Mouse (Mus musculus): Measurements from ENCODE around the gene Mef2a. TPM values are rescaled to one million over a fixed set of nuclear protein-coding genes. Genes with fewer than 3 reads are reported as not detected.
"Not testable (repeated sequence)": the region's sequence is repeated elsewhere in the genome, so short reads cannot be mapped to it uniquely, and the experiment has no call there.

Mef2a gene
- polyA plus RNA-seq, 1 experiment from 2014 or later = 38.4 TPM

DNA sequence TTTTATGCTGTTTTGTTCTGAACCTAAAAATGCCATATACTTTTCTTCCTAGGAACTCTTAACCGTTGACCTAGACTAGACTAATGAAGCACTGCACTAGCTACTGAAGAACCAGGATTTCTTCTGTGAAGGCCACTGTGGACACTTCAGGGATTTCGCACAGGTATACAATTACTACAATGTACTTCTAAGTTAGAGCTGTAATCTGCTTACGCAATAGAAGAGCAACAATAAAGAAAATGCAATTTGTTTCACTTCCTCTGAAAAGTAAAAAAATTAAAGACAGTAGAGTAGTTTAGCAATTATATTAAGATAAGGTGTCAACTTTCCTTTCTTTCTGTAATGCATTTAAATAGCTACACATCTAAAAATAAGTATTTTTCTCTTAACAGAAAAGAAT lies 65.6 kb downstream of the Mef2a start:
- no peaks in the 10 kb centered on the region for H3K9me3 ChIP-seq
- WGBS = 93% methylated on average over 3 of the region's 3 CpGs
- H3K4me2 ChIP-seq = no peak overlapping the region
- no peak overlapping the region for H3K4me3 ChIP-seq
- peaks cover 13% of the 10 kb centered on the region for H3K36me3 ChIP-seq
- H3K4me1 ChIP-seq = no peaks in the 10 kb centered on the region
- ATAC-seq (ENCODE audit: insufficient number of reproducible peaks, insufficient read depth, low FRiP score, low TSS enrichment, low read depth) = no peak
- H3K9ac ChIP-seq = no peak overlapping the region
- no peaks in the 10 kb centered on the region for H3K27me3 ChIP-seq
- no peak overlapping the region for H3K27ac ChIP-seq

DNA sequence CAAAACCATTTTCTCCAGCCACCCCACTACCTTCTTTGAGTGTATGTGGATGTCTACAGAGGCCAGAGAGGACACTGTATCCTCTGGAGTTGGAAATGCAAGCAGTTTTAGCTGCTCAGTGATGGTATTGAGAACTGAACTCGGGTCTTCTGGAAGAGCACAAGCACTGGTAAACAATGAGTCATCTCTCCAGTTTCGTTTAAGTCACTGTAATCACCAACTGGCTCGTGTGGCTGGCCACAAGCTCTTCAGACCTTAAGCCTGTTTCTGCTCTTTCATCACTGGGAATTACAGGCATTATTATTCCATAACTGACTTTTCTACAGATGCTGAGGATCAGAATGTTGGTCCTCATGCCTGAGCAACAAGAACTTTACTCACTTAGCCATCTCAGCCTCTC lies 67.7 kb downstream of the Mef2a start:
- Histone ChIP-seq H3K9ac (no peak overlapping the region), H3K4me3 (no peak overlapping the region), H3K9me3 (no peaks in the 10 kb centered on the region), H3K4me1 (no peaks in the 10 kb centered on the region), H3K27ac (no peak overlapping the region), H3K36me3 (peaks cover 9% of the 10 kb centered on the region), H3K27me3 (no peaks in the 10 kb centered on the region), H3K4me2 (no peak overlapping the region)
- ATAC-seq (ENCODE audit: insufficient number of reproducible peaks, insufficient read depth, low FRiP score, low TSS enrichment, low read depth) = no peak
- 89% methylated on average over 3 of the region's 3 CpGs for WGBS

DNA sequence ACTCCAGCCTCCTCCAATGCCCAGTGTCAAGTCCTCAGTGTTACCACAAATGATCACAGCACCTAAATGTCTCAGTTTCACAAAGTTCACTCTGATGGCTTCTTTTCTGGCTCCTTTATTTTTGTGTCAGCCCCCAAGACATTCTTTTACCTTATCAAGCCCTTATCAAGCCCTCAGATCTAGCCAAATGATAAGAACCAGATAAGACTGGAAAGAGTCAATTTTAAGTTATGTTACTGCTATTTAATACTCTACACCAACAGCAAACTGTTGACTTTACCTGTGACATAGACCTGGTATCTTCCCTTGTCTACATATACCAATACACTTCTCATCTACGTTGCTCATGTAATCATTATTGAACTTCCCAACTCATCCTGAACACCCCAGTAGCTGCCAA lies 76.2 kb downstream of the Mef2a start:
- 89% methylated on average over 1 of the region's 1 CpGs for WGBS
- ATAC-seq (ENCODE audit: insufficient number of reproducible peaks, insufficient read depth, low FRiP score, low TSS enrichment, low read depth) = no peak

DNA sequence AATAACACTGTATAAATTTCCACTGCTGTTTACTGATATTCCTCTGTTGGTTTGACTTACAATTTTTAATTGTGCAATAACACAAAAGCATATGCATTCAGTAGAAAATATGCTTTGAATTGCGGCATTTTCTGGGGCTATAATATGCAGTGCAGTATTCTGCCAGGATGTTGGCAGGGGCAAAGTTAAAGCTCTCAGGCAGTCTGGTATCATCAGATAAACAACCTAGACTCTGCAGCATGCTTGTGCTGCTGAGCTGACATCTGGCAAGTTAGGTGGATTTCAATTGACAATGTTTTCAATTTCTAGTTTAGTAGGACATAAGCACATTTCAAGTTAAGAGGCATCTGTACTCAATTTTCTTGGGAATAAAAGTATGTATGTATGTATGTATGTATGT lies 81.3 kb downstream of the Mef2a start:
- no peak overlapping the region for H3K4me3 ChIP-seq
- no peak for ATAC-seq (ENCODE audit: insufficient number of reproducible peaks, insufficient read depth, low FRiP score, low TSS enrichment, low read depth)
- no peaks in the 10 kb centered on the region for H3K27me3 ChIP-seq
- H3K4me1 ChIP-seq = no peaks in the 10 kb centered on the region
- no peaks in the 10 kb centered on the region for H3K9me3 ChIP-seq
- no peak overlapping the region for H3K4me2 ChIP-seq
- H3K27ac ChIP-seq = no peak overlapping the region
- no peak overlapping the region for H3K9ac ChIP-seq
- WGBS = 55% methylated on average over 1 of the region's 1 CpGs
- peaks cover 4% of the 10 kb centered on the region; the same call in 1 of the 2 replicates for H3K36me3 ChIP-seq

More for the DNA sequence above, 76.2 kb downstream of the Mef2a start:
- Histone ChIP-seq H3K4me3 (no peak overlapping the region), H3K4me1 (no peaks in the 10 kb centered on the region), H3K4me2 (no peak overlapping the region), H3K9me3 (no peaks in the 10 kb centered on the region), H3K9ac (no peak overlapping the region), H3K27me3 (no peaks in the 10 kb centered on the region), H3K27ac (no peak overlapping the region), H3K36me3 (peaks cover 4% of the 10 kb centered on the region; the same call in 1 of the 2 replicates)

DNA sequence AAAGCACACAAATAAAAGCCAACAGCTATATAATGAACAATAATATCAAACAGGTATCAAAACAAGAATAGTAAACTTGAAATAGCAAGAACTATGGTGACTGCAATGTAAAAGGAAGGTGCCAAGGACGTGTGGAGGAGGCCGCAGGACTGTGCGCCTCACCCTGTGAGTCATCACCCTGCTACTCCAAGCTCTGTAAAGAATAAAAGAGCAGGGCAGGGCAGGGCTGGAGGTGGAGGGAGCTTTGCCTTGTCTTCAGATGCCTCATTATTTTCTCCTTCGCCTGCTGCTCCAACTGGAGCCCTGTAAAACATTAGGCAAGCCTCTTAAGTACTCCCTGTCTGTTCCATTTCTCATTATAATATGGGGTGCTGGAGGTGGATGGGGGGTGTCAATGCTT lies 85.2 kb downstream of the Mef2a start:
- H3K4me1 ChIP-seq = no peaks in the 10 kb centered on the region
- H3K27ac ChIP-seq = no peak overlapping the region
- no peaks in the 10 kb centered on the region for H3K9me3 ChIP-seq
- no peak overlapping the region for H3K4me2 ChIP-seq
- WGBS = 85% methylated on average over 4 of the region's 4 CpGs
- no peaks in the 10 kb centered on the region for H3K27me3 ChIP-seq
- no peak overlapping the region for H3K4me3 ChIP-seq
- no peaks in the 10 kb centered on the region for H3K36me3 ChIP-seq
- ATAC-seq (ENCODE audit: insufficient number of reproducible peaks, insufficient read depth, low FRiP score, low TSS enrichment, low read depth) = no peak
- no peak overlapping the region for H3K9ac ChIP-seq

DNA sequence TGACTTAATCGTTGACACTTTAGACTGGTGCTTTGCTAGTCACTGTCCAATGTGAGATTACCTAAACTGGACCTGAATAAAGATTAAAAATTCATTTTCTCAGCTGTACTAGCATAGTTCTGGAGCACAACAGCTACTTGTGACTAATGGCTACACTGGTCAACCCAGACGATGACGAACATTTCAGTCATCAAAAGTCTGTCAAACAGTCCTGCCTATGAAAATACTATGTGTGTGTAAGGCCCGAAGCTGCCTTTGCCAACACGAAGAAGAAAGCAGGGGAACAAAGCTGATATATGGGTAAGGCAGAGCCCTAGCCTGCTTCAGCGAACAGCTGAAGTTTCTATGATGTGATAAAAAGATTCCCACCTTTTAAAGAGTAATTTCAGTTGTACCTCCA lies 89.1 kb downstream of the Mef2a start:
- no peaks in the 10 kb centered on the region; the same call in 1 of the 2 replicates for H3K36me3 ChIP-seq
- H3K27me3 ChIP-seq = no peaks in the 10 kb centered on the region
- no peaks in the 10 kb centered on the region for H3K4me1 ChIP-seq
- no peak overlapping the region for H3K9ac ChIP-seq
- H3K27ac ChIP-seq = no peak overlapping the region
- no peaks in the 10 kb centered on the region for H3K9me3 ChIP-seq
- no peak overlapping the region for H3K4me2 ChIP-seq
- WGBS = 91% methylated on average over 6 of the region's 6 CpGs
- ATAC-seq (ENCODE audit: insufficient number of reproducible peaks, insufficient read depth, low FRiP score, low TSS enrichment, low read depth) = no peak
- no peak overlapping the region for H3K4me3 ChIP-seq

DNA sequence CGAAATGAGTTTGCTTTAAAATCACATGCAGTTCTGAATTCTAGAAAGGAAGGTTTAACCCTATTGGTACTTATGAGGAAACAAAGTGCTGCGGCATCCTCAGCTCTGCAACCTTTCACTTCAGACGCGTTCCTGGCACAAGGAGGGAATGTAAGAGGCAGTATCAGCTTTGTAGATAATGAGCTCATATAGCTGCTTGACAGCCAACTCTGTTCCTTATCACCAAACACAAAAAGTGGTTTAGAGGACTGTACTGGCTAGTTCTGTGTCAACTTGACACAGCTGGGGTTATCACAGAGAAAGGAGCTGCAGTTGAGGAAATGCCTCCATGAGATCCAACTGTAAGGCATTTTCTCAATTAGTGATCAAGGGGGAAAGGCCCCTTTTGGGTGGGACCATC lies 102.2 kb downstream of the Mef2a start:
- H3K4me1 ChIP-seq; H3K4me2 ChIP-seq; H3K9ac ChIP-seq; ATAC-seq (ENCODE audit: insufficient number of reproducible peaks, insufficient read depth, low FRiP score, low TSS enrichment, low read depth); H3K36me3 ChIP-seq; H3K27me3 ChIP-seq; H3K27ac ChIP-seq; H3K9me3 ChIP-seq; H3K4me3 ChIP-seq: not testable (repeated sequence)
- 86% methylated on average over 4 of the region's 4 CpGs for WGBS

DNA sequence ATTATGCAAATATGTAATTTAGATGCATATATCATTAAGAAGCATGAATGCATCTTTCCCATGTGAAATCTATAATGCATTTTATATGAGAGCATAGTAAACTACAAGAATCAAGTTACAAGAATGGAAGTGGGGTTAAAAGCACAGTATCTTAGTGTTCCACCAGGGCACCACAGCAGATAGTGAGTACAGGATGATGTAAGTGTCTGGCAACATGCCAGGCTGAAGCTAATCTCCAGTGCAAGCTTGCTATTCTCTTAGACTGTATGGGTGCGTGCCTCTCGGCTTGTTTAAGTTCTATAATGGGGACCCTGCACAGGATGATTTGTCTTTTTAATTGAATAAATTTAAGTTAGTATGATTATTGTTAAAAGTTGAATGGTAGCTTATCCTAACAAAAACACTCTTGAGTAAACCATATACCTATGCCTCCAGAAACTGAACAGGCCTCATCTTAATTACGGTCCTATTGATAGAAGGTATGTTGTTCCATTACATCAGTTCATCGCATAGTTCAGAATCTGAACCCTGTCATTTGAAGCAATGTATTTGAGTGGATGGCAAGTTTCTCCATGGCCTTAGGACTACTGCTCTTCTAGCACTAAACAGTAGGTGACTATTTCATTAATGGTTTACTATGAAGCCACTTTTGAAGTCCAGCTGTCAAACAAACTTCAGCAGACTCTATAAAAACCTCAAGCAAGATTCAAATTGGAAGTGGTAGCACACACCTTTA lies 112.7 kb downstream of the Mef2a start:
- WGBS = 72% methylated on average over 4 of the region's 4 CpGs
- Histone ChIP-seq H3K9ac (no peak overlapping the region), H3K27ac (no peak overlapping the region), H3K4me3 (no peak overlapping the region), H3K27me3 (no peaks in the 10 kb centered on the region), H3K9me3 (no peaks in the 10 kb centered on the region), H3K4me2 (no peak overlapping the region), H3K4me1 (no peaks in the 10 kb centered on the region), H3K36me3 (peaks cover 33% of the 10 kb centered on the region)
- no peak for ATAC-seq (ENCODE audit: insufficient number of reproducible peaks, insufficient read depth, low FRiP score, low TSS enrichment, low read depth)

DNA sequence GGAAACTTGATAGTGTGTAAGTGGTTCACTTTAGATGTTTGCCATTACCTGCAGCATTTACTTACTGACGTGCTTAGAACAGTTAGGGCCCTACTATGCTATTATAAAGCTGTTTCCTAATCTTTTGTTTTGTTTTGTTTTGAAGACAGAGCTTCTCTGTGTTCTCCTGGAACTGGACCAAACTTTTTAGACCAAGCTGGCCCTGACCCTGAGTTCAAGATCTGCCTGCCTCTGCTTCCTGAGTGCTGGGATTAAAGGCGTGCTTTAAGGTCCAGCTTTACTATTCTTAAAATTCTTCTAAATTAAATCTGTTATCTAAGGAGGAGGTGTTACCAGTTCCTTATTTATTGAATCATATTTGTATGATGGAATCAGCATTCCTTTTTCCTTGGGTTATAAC lies 126.6 kb downstream of the Mef2a start:
- H3K4me2 ChIP-seq = no peak overlapping the region
- H3K27ac ChIP-seq = no peak overlapping the region
- H3K9ac ChIP-seq = no peak overlapping the region
- H3K27me3 ChIP-seq = no peaks in the 10 kb centered on the region
- ATAC-seq (ENCODE audit: insufficient number of reproducible peaks, insufficient read depth, low FRiP score, low TSS enrichment, low read depth) = no peak
- no peaks in the 10 kb centered on the region for H3K4me1 ChIP-seq
- WGBS = 61% methylated on average over 2 of the region's 2 CpGs
- no peak overlapping the region for H3K4me3 ChIP-seq
- no peaks in the 10 kb centered on the region for H3K9me3 ChIP-seq
- H3K36me3 ChIP-seq = peaks cover 17% of the 10 kb centered on the region

DNA sequence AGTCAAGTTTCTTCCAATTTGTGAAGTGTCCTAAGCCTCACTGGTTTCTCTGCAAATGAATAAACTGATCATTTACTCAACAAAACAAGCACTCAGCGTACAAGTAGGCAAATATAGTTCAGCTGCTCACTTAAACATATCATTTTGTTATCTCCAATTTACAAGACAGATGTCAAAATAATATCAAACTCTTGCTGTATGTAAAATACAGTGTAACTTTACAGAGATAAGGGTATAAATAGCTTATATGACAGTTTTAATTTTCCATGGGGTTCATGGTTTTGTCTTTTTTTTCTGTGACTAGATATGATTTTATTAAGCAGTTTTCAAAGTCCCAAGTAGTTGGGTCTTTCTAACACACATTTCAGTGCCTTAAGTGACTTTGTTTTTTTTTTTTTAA lies 127.4 kb downstream of the Mef2a start:
- H3K4me2 ChIP-seq = no peak overlapping the region
- no peak overlapping the region for H3K27ac ChIP-seq
- no peak overlapping the region for H3K9ac ChIP-seq
- ATAC-seq (ENCODE audit: insufficient number of reproducible peaks, insufficient read depth, low FRiP score, low TSS enrichment, low read depth) = no peak
- no peaks in the 10 kb centered on the region for H3K4me1 ChIP-seq
- no peaks in the 10 kb centered on the region for H3K27me3 ChIP-seq
- WGBS = 84% methylated on average over 1 of the region's 1 CpGs
- no peaks in the 10 kb centered on the region for H3K9me3 ChIP-seq
- peaks cover 15% of the 10 kb centered on the region for H3K36me3 ChIP-seq
- no peak overlapping the region for H3K4me3 ChIP-seq

DNA sequence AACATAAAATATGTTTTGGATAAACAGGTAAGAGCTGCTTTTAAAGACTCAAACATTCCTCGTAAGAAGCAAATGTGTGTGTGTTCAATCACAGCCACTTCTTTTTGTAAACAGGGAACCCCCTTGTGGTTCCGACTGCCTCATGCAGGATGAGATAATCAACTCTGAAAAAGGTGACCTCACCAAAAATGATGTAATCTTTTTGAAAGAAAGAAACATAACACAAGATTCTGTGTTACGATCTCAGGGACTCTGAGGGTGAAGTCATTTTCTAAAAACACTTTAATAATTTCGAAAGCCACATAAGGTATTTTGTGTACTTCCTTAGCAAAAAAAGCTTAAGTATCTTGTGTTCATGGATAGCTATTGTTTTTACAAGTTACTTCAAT lies 128.8 kb downstream of the Mef2a start:
- Histone ChIP-seq H3K9me3 (no peaks in the 10 kb centered on the region), H3K36me3 (peaks cover 20% of the 10 kb centered on the region), H3K27ac (no peak overlapping the region), H3K27me3 (no peaks in the 10 kb centered on the region), H3K4me3 (no peak overlapping the region), H3K4me2 (no peak overlapping the region), H3K9ac (no peak overlapping the region), H3K4me1 (no peaks in the 10 kb centered on the region)
- WGBS = 57% methylated on average over 4 of the region's 4 CpGs
- ATAC-seq (ENCODE audit: insufficient number of reproducible peaks, insufficient read depth, low FRiP score, low TSS enrichment, low read depth) = no peak

DNA sequence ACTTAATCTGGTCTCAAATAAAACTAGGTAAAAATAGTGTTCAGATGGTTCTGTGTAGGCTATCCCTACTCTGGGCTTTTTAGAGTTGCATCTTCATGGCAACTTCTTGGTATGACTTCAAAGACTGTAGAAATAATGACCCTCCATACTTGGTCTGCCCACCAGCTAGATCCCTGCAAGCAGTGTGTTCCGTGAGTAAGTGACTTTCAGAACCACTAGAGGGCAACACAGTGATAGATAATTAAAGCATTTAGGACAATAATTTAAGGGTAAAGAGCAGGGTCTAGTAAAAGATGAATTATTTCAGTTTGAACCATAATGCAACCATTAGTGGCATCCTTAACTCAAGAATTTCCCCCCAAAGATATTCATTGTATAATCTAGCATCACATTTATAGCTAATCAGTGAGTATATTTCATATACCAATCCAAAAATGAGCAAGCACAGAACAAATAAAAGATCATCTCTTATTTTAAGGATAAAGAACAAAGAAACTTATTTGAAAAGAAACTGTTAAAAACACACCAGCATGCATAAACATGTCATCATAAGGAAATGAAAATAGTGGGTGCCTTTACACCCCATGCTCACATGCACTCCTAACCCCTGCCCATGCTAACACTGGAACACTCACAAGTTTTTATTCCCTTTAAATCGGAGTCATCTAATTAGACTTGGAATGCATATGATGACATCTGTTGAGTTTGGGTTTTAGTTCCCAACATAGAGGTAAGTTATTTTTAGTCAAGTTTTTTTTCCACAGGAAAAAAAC lies 129.4 kb downstream of the Mef2a start:
- Histone ChIP-seq H3K4me1 (no peaks in the 10 kb centered on the region), H3K4me2 (no peak overlapping the region), H3K36me3 (peaks cover 24% of the 10 kb centered on the region), H3K27ac (no peak overlapping the region), H3K9ac (no peak overlapping the region), H3K4me3 (no peak overlapping the region), H3K27me3 (no peaks in the 10 kb centered on the region), H3K9me3 (no peaks in the 10 kb centered on the region)
- 40% methylated on average over 2 of the region's 2 CpGs for WGBS
- ATAC-seq (ENCODE audit: insufficient number of reproducible peaks, insufficient read depth, low FRiP score, low TSS enrichment, low read depth) = no peak
